Mouse (Mus musculus): ENCODE measurements around the gene Rubcn. TPM values are rescaled to one million over a fixed set of nuclear protein-coding genes. Genes with fewer than 3 reads are reported as not detected.
A peak's percentile ranks its signal among the peaks of the same experiment; 100 is the strongest.
"Not testable (repeated sequence)": the region's sequence is repeated elsewhere in the genome, so short reads cannot be mapped to it uniquely, and the experiment has no call there.

The Rubcn gene
- polyA plus RNA-seq (2016; fragmentation: Nextera tagmentation; extraction: Ambion mirVana), result 21.7 and 22.6 TPM in 2 replicates

GRCm38 (mm10) chr16:32877343-32878156, at the start of gene Rubcn, which contains the start of gene Fyttd1:
Gene Rubcn (minus strand): TSS chr16:32877766.
Gene Fyttd1 (plus strand): TSS chr16:32877500.
- 0 out of 2 replicates have a peak, but pooled peaks cover 7% of the 10 kb centered on the region for H3K36me3 ChIP-seq
- H3K27me3 ChIP-seq (ENCODE audit: insufficient read depth, poor library complexity, severe bottlenecking), result no peaks in the 10 kb centered on the region
- DNase-seq (ENCODE audit: low spot score), result peak; percentile 96
- under 1% methylated on average over 77 of the region's 83 CpGs for WGBS
- peaks cover 27% of the 10 kb centered on the region for H3K4me1 ChIP-seq (replicated peaks)
- H3K27ac ChIP-seq, result peak within 1 kb of the TSS; percentile 94
- peak within 1 kb of the TSS; percentile 87 for H3K4me3 ChIP-seq
- H3K9me3 ChIP-seq, result no peaks in the 10 kb centered on the region

DNA sequence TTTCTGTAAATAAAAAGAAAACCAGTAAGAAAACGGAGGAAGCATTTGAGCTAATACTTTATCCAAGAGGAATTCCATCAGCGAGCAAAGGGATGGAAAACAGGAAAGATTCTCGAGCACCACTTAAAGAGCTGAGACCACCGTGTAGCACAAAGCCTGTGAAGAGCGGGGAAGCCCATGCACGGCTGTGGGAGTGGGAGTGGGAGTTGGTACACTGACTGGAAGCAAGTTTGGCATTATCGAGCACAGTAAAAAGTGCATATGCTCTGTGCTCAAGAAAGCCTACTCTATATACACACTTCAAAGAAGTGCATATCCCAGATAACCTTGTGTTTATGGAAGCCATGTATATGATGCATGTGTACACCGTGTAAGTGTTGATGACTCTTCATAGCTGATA, 49.5 kb upstream of the Rubcn start:
- no peak for DNase-seq (ENCODE audit: low spot score)
- Histone ChIP-seq H3K27me3 (ENCODE audit: insufficient read depth, poor library complexity, severe bottlenecking) (no peaks in the 10 kb centered on the region), H3K36me3 (peaks cover 51% of the 10 kb centered on the region), H3K27ac (no peak overlapping the region), H3K9me3 (no peaks in the 10 kb centered on the region), H3K4me3 (no peak overlapping the region), H3K4me1 (replicated peaks) (peaks cover 5% of the 10 kb centered on the region; the same call in 1 of the 2 replicates)
- 96% methylated on average over 8 of the region's 8 CpGs for WGBS

- DNase-seq (ENCODE audit: low spot score); H3K4me3 ChIP-seq; H3K27ac ChIP-seq; H3K4me1 ChIP-seq (replicated peaks); H3K27me3 ChIP-seq (ENCODE audit: insufficient read depth, poor library complexity, severe bottlenecking); H3K9me3 ChIP-seq: not testable (repeated sequence)
- peaks cover 55% of the 10 kb centered on the region for H3K36me3 ChIP-seq
- 92% methylated on average over 9 of the region's 9 CpGs for WGBS
These were observed 49.1 kb upstream of the Rubcn start for GRCm38 (mm10) chr16:32926629-32927028.

DNA sequence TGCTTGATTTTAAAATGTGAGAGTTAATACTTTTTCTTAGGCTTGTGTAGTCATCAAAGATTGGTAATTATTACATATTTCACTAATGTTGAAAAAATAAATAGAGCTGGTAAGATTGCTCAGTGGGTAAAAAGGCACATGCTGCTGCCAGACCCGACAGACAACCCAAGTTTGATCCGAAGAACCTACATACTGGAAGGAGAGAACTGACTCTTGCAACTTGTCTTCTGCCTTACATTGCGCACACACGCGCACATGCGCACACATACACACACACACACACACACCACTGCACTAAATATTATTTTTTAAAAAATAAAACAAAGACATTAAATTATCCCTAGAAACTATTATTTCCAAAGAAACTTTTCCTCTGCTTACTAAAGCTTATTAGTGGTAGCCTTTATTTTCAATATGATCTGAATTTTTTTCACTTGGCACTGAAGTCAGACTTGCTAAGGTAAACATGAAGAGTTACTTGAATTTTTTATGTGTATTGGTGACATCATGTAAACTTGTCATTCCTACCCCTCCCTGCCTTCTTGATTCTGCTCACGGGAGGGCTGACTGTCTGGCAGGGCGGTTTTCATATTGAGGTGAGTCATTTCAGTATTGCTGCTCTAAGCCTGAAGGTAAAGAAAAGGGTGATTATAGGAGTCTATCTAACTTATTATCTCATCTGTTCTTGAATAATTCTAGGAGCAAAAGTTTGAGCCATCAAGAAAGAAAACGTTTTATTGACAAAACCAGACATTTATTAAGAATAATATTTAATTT, 37.9 kb upstream of the Rubcn start:
- no peak for DNase-seq (ENCODE audit: low spot score)
- Histone ChIP-seq H3K36me3 (peaks cover 17% of the 10 kb centered on the region), H3K27ac (no peak overlapping the region), H3K4me1 (replicated peaks) (peaks cover 16% of the 10 kb centered on the region), H3K27me3 (ENCODE audit: insufficient read depth, poor library complexity, severe bottlenecking) (no peaks in the 10 kb centered on the region; the same call in 1 of the 2 replicates), H3K4me3 (peak overlapping the region; percentile 99), H3K9me3 (no peaks in the 10 kb centered on the region)
- WGBS, result 81% methylated on average over 9 of the region's 9 CpGs

- under 1% methylated on average over 85 of the region's 85 CpGs for WGBS
- Histone ChIP-seq H3K4me3 (peak within 1 kb of the TSS; percentile 99), H3K4me1 (replicated peaks) (peaks cover 16% of the 10 kb centered on the region), H3K27me3 (ENCODE audit: insufficient read depth, poor library complexity, severe bottlenecking) (no peaks in the 10 kb centered on the region; the same call in 1 of the 2 replicates), H3K36me3 (peaks cover 5% of the 10 kb centered on the region; the same call in 1 of the 2 replicates), H3K27ac (peak within 1 kb of the TSS; percentile 98), H3K9me3 (no peaks in the 10 kb centered on the region)
- DNase-seq (ENCODE audit: low spot score), result peak; percentile 96
These were observed 36.6 kb upstream of the Rubcn start, which contains the start of gene Lrch3 for GRCm38 (mm10) chr16:32913937-32914881. Gene Lrch3 (plus strand): TSS chr16:32914100.

- Histone ChIP-seq H3K36me3 (no peaks in the 10 kb centered on the region), H3K4me3 (0 out of 2 replicates have a peak overlapping the region, but pooled peaks have one; percentile 99), H3K27me3 (ENCODE audit: insufficient read depth, poor library complexity, severe bottlenecking) (no peaks in the 10 kb centered on the region; the same call in 1 of the 2 replicates), H3K4me1 (replicated peaks) (peaks cover 16% of the 10 kb centered on the region), H3K9me3 (no peaks in the 10 kb centered on the region), H3K27ac (no peak overlapping the region)
- DNase-seq (ENCODE audit: low spot score), result no peak
- WGBS, result 70% methylated on average over 7 of the region's 7 CpGs
These were observed 35.6 kb upstream of the Rubcn start for GRCm38 (mm10) chr16:32913212-32913611.

- Histone ChIP-seq H3K9me3 (no peaks in the 10 kb centered on the region), H3K27me3 (ENCODE audit: insufficient read depth, poor library complexity, severe bottlenecking) (no peaks in the 10 kb centered on the region), H3K36me3 (peaks cover 50% of the 10 kb centered on the region), H3K4me3 (no peak overlapping the region), H3K4me1 (replicated peaks) (no peaks in the 10 kb centered on the region), H3K27ac (no peak overlapping the region)
- no peak for DNase-seq (ENCODE audit: low spot score)
- 94% methylated on average over 8 of the region's 8 CpGs for WGBS
These were observed 29.2 kb upstream of the Rubcn start for GRCm38 (mm10) chr16:32906727-32907126.

- DNase-seq (ENCODE audit: low spot score), result no peak
These were observed 28.6 kb upstream of the Rubcn start for GRCm38 (mm10) chr16:32906186-32906585.

DNA sequence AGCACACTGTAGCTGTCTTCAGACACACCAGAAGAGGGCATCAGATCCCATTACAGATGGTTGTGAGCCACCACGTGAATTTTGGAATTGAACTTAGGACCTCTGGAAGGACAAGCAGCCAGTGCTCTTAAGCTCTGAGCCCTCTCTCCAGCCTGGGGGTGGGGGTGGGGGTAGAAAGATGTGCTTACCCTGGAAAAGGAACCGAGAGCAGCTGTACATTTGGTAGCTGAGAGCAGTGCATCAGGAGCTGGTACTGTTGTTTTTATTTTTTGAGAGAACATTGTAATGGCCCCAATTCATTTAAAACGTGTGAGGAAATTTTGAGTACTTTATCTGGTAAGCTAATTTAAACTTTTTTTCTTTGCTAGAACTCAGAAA, 24.5 kb upstream of the Rubcn start:
- H3K27ac ChIP-seq, result no peak overlapping the region
- DNase-seq (ENCODE audit: low spot score), result no peak
- 67% methylated on average over 3 of the region's 3 CpGs for WGBS
- H3K36me3 ChIP-seq, result peaks cover 87% of the 10 kb centered on the region
- no peaks in the 10 kb centered on the region for H3K4me1 ChIP-seq (replicated peaks)
- no peaks in the 10 kb centered on the region for H3K9me3 ChIP-seq
- H3K4me3 ChIP-seq, result no peak overlapping the region
- H3K27me3 ChIP-seq (ENCODE audit: insufficient read depth, poor library complexity, severe bottlenecking), result no peaks in the 10 kb centered on the region

More at GRCm38 (mm10) chr16:32906186-32906585, 28.6 kb upstream of the Rubcn start:
- H3K36me3 ChIP-seq, result peaks cover 55% of the 10 kb centered on the region
- no peaks in the 10 kb centered on the region for H3K4me1 ChIP-seq (replicated peaks)
- no peaks in the 10 kb centered on the region for H3K27me3 ChIP-seq (ENCODE audit: insufficient read depth, poor library complexity, severe bottlenecking)
- 89% methylated on average over 2 of the region's 2 CpGs for WGBS
- H3K27ac ChIP-seq, result no peak overlapping the region
- H3K9me3 ChIP-seq, result no peaks in the 10 kb centered on the region
- no peak overlapping the region for H3K4me3 ChIP-seq

- H3K4me1 ChIP-seq (replicated peaks), result no peaks in the 10 kb centered on the region
- H3K4me3 ChIP-seq, result no peak overlapping the region
- H3K27me3 ChIP-seq (ENCODE audit: insufficient read depth, poor library complexity, severe bottlenecking), result no peaks in the 10 kb centered on the region
- no peaks in the 10 kb centered on the region for H3K9me3 ChIP-seq
- WGBS, result 93% methylated on average over 2 of the region's 2 CpGs
- no peak for DNase-seq (ENCODE audit: low spot score)
- peaks cover 84% of the 10 kb centered on the region for H3K36me3 ChIP-seq
- H3K27ac ChIP-seq, result no peak overlapping the region
These were observed 23.9 kb upstream of the Rubcn start for GRCm38 (mm10) chr16:32901360-32902050.

DNA sequence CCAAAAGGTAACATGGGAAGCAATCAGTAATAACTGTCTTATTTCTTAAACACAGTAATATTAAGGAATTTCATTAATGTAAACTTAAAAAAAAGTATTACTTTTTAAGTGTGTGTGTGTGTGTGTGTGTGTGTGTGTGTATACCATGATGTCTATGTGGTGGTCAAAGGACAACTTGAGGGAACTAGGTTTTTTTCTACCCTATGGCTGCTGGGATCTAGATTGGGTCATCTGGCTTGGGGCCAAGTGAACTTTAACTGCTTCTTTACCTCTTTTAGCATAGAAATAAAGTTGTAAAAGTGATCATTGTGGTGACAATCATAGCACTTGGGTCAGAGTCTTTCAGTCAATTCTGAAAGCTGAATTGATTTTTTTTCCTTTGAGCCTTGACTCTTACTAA, 18.6 kb upstream of the Rubcn start:
- Histone ChIP-seq H3K27ac (no peak overlapping the region), H3K4me1 (replicated peaks) (no peaks in the 10 kb centered on the region), H3K4me3 (no peak overlapping the region), H3K36me3 (peaks cover 90% of the 10 kb centered on the region), H3K27me3 (ENCODE audit: insufficient read depth, poor library complexity, severe bottlenecking) (no peaks in the 10 kb centered on the region), H3K9me3 (no peaks in the 10 kb centered on the region)
- DNase-seq (ENCODE audit: low spot score), result no peak
